Comparison of ENCODE assay signal across 24 mouse cellular contexts in the genomic region with DNA sequence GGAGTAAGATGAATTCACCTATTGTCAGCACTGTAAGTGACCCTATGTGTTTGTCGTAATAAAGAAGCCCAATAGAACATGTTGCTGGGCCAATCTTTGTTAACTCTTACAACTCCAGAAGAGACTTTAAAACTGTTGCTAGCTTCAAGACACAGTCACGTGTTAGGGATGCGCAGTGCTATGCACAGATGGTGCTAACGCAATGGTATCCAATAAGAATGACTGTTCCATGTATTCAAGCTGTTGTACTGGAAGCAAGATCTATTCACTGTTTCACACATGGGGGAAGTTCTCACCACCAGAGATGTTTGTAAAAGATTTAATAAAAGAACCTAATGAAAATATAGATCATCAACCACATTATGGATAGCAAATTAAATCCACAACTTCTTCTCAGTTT.
"Had no signal": no experiment of that assay in that cellular context is flagged by ENCODE, and none has a peak within 500 bp of the region (broad histone marks: within the 10 kb centered on the region; RNA-seq: fewer than 3 reads in every experiment).

No protein-coding gene starts in this region.

- H3K4me1 ChIP-seq: limb, embryonic 15.5 days; midbrain, embryonic 12.5 days; midbrain, embryonic 15.5 days; neural tube, embryonic 12.5 days; neural tube, embryonic 15.5 days had no signal

- H3K36me3 ChIP-seq: limb, embryonic 12.5 days; limb, embryonic 15.5 days; midbrain, embryonic 12.5 days; midbrain, embryonic 15.5 days; neural tube, embryonic 12.5 days; neural tube, embryonic 15.5 days had no signal

- H3K27me3 ChIP-seq: limb, embryonic 12.5 days; limb, embryonic 15.5 days; midbrain, embryonic 12.5 days; midbrain, embryonic 15.5 days; neural tube, embryonic 12.5 days; neural tube, embryonic 15.5 days had no signal

- DNase-seq: kidney, adult 18-20 months; kidney, adult 9 months; kidney, postnatal 25 days; left cerebral cortex, postnatal 4 days; liver, postnatal 0 days; lung, embryonic 14.5 days; right cerebral cortex, adult 18-20 months; right cerebral cortex, postnatal 14 days; right cerebral cortex, postnatal 4 days; thymus, adult 2 months; thymus, postnatal 14 days; thymus, postnatal 4 days had no signal

- H3K9ac ChIP-seq: limb, embryonic 12.5 days; limb, embryonic 15.5 days; liver, embryonic 14.5 days; liver, postnatal 0 days; lung, embryonic 14.5 days; midbrain, embryonic 12.5 days; midbrain, embryonic 15.5 days; neural tube, embryonic 12.5 days; neural tube, embryonic 15.5 days had no signal

- H3K27ac ChIP-seq: left cerebral cortex, adult 2 months; limb, embryonic 12.5 days; limb, embryonic 15.5 days; liver, embryonic 14.5 days; macrophage; midbrain, embryonic 12.5 days; midbrain, embryonic 15.5 days; neural tube, embryonic 12.5 days; neural tube, embryonic 15.5 days; stomach, postnatal 0 days had no signal

- H3K9me3 ChIP-seq: limb, embryonic 12.5 days; limb, embryonic 15.5 days; midbrain, embryonic 12.5 days; midbrain, embryonic 15.5 days; neural tube, embryonic 12.5 days; neural tube, embryonic 15.5 days had no signal

- ATAC-seq: liver, postnatal 0 days; lung, postnatal 0 days; midbrain, embryonic 15.5 days had no signal

- H3K4me3 ChIP-seq: left cerebral cortex, adult 2 months; limb, embryonic 12.5 days; limb, embryonic 15.5 days; midbrain, embryonic 12.5 days; midbrain, embryonic 15.5 days; neural tube, embryonic 12.5 days; neural tube, embryonic 15.5 days had no signal

- H3K4me2 ChIP-seq: limb, embryonic 12.5 days; limb, embryonic 15.5 days; liver, embryonic 11.5 days; lung, embryonic 14.5 days; midbrain, embryonic 12.5 days; midbrain, embryonic 15.5 days; neural tube, embryonic 12.5 days; neural tube, embryonic 15.5 days had no signal
